Comparison of ENCODE assay signal across 9 mouse cellular contexts in the genomic region with DNA sequence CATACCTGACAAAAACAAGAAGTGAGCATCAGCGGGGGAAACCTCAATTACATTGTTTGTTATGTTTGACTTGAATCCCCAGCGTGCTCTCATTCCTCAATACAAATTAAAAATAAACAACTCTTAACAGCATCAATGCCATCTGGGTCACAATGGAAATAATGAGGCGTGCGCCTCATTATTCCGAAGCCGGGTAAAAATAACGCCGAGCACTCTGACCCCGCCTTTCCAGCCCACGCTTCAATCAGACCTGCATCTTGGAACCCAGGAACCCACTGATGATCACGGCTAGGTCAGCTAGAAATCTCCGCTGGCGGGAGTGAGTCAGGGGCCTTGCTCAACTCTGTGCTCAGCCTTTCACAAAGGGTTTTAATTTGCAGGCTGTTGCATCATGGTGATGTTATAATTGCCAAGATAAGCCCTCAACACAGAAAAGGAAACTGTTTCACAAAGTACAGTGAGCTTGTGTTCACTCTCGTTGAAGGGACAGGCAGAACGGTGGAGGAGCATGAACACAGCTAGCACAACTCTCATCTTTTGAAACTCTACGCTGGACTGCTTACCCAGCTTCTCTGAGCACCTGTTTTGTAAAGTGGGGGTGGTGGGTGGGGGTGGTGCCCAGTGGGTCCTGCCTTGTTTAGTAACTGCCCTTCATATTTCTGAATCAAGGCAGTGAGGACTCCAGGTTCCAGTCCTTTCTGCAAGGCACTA. TPM values are rescaled to one million over a fixed set of nuclear protein-coding genes. Genes with fewer than 3 reads are reported as not detected.
DNase-seq lines count a peak whose midpoint lies in the region; ATAC-seq and TF ChIP-seq lines count a peak whose summit lies in the region.
"Had no signal": no experiment of that assay in that cellular context is flagged by ENCODE, and none has a peak within 500 bp of the region (broad histone marks: within the 10 kb centered on the region; RNA-seq: fewer than 3 reads in every experiment).

No protein-coding gene starts in this region.

- H3K27me3 ChIP-seq in embryonic facial prominence, embryonic 12.5 days, result no peaks in the 10 kb centered on the region
- no peaks in the 10 kb centered on the region for H3K27me3 ChIP-seq in lung, embryonic 14.5 days (ENCODE audit: insufficient read depth, low read length)
- H3K27me3 ChIP-seq: stomach, embryonic 15.5 days had no signal

- no peaks in the 10 kb centered on the region for H3K9me3 ChIP-seq in embryonic facial prominence, embryonic 12.5 days
- H3K9me3 ChIP-seq in lung, embryonic 14.5 days (ENCODE audit: low read depth, low read length), result no peaks in the 10 kb centered on the region
- H3K9me3 ChIP-seq: stomach, embryonic 15.5 days had no signal

- 13% methylated on average over 16 of the region's 16 CpGs for WGBS in embryonic facial prominence, embryonic 12.5 days
- WGBS in lung, embryonic 14.5 days, result 50% methylated on average over 16 of the region's 16 CpGs

- H3K27ac ChIP-seq in embryonic facial prominence, embryonic 12.5 days, result no peak overlapping the region
- no peak overlapping the region for H3K27ac ChIP-seq in lung, embryonic 14.5 days (ENCODE audit: low read depth)
- H3K27ac ChIP-seq: stomach, embryonic 15.5 days had no signal

- H3K9ac ChIP-seq in embryonic facial prominence, embryonic 12.5 days, result no peak overlapping the region
- no peak overlapping the region for H3K9ac ChIP-seq in lung, embryonic 14.5 days
- H3K9ac ChIP-seq: stomach, embryonic 15.5 days had no signal

- intact Hi-C loops in heart, postnatal 36 days (cut with DNase I), result loop anchor here (5.0 kb wide), 1 partner anchor 84 kb away; no protein-coding TSS in a partner anchor
- intact Hi-C loops in left cerebral cortex, postnatal 14 days (cut with DNase I), result no loop called here

- no peak for TF ChIP-seq CTCF in lung, embryonic 14.5 days (IDR thresholded peaks at IDR 0.05; ENCODE audit: low read depth)

- peak; percentile 61 for DNase-seq in urinary bladder, postnatal 14 days (ENCODE audit: low spot score)
- DNase-seq in urinary bladder, postnatal 10 days (ENCODE audit: low spot score), result no peak
- DNase-seq in heart, postnatal 36 days, result peak; percentile 34 to 53
- DNase-seq in lung, embryonic 14.5 days, result peak; percentile 35
- peak; percentile 80 for DNase-seq in retina, postnatal 1 day
- no peak for DNase-seq in thymus, postnatal 10 days (ENCODE audit: low spot score in 2 of 2)
- no peak for DNase-seq in left cerebral cortex, postnatal 14 days (ENCODE audit: low spot score in 2 of 2)

- ATAC-seq in embryonic facial prominence, embryonic 12.5 days (ENCODE audit: insufficient number of reproducible peaks, insufficient read depth, low FRiP score, low TSS enrichment), result no peak
- no peak for ATAC-seq in lung, embryonic 14.5 days (ENCODE audit: insufficient read depth)

- H3K4me1 ChIP-seq in embryonic facial prominence, embryonic 12.5 days, result peaks cover 31% of the 10 kb centered on the region
- H3K4me1 ChIP-seq in lung, embryonic 14.5 days (ENCODE audit: insufficient read depth), result peaks cover 10% of the 10 kb centered on the region

- no peaks in the 10 kb centered on the region for H3K36me3 ChIP-seq in embryonic facial prominence, embryonic 12.5 days
- no peaks in the 10 kb centered on the region for H3K36me3 ChIP-seq in lung, embryonic 14.5 days (ENCODE audit: insufficient read depth)
- H3K36me3 ChIP-seq: stomach, embryonic 15.5 days had no signal

- H3K4me3 ChIP-seq in embryonic facial prominence, embryonic 12.5 days, result no peak overlapping the region; the same call in 1 of the 2 replicates
- H3K4me3 ChIP-seq in lung, embryonic 14.5 days (ENCODE audit: low read depth, low read length), result no peak overlapping the region
- H3K4me3 ChIP-seq: stomach, embryonic 15.5 days had no signal

- peak overlapping the region; percentile 98 for H3K4me2 ChIP-seq in embryonic facial prominence, embryonic 12.5 days (replicated peaks)
- peak overlapping the region; percentile 15; the same call in 1 of the 2 replicates for H3K4me2 ChIP-seq in lung, embryonic 14.5 days
- H3K4me2 ChIP-seq: stomach, embryonic 15.5 days had no signal

RNA-seq across cellular contexts. Expression of a gene that starts 4.2 kb away (rescaled TPM):
- 30.3 and 30.8 TPM in 2 replicates for polyA plus RNA-seq in embryonic facial prominence, embryonic 12.5 days (2016; fragmentation: Nextera tagmentation; extraction: Ambion mirVana)
- 10 to 100 TPM; 10.3 to 25.7 TPM for total RNA-seq in heart, postnatal 36 days (2021)
- polyA plus RNA-seq in lung, embryonic 14.5 days (2014; fragmentation: Nextera tagmentation; extraction: Ambion mirVana), result 18.5 and 20.0 TPM in 2 replicates
- total RNA-seq in left cerebral cortex, postnatal 14 days (2021), result 10 to 100 TPM; 12.2 to 13.8 TPM

RNA-seq across cellular contexts. Expression of a gene that starts 47.2 kb away (rescaled TPM):
- polyA plus RNA-seq in embryonic facial prominence, embryonic 12.5 days (2016; fragmentation: Nextera tagmentation; extraction: Ambion mirVana), result 41.4 and 45.3 TPM in 2 replicates
- total RNA-seq in heart, postnatal 36 days (2021), result 100 to 1,000 TPM; 139 to 141 TPM
- 32.3 and 34.8 TPM in 2 replicates for polyA plus RNA-seq in lung, embryonic 14.5 days (2014; fragmentation: Nextera tagmentation; extraction: Ambion mirVana)
- 10 to 100 TPM; 92.6 to 92.9 TPM for total RNA-seq in left cerebral cortex, postnatal 14 days (2021)

Comparison
In these comparisons a context has a peak if more than half of its experiments do, and no peak if none do; other contexts are left out.
1. DNase-seq: peak in urinary bladder, postnatal 14 days (single experiment), heart, postnatal 36 days (2 of 2), lung, embryonic 14.5 days (single experiment) and retina, postnatal 1 day (single experiment); none in urinary bladder, postnatal 10 days (single experiment), thymus, postnatal 10 days (0 of 2) and left cerebral cortex, postnatal 14 days (0 of 2).